Mouse (Mus musculus): ENCODE results near the gene 1700018F24Rik.
"Not testable (repeated sequence)": the region's sequence is repeated elsewhere in the genome, so short reads cannot be mapped to it uniquely, and the experiment has no call there.

1700018F24Rik gene

GRCm38 (mm10) chr5:145083201-145083600, 40.4 kb downstream of the 1700018F24Rik start:
- not testable (repeated sequence) for DNase-seq (ENCODE audit: low read depth)

- peak; percentile 97 for DNase-seq (ENCODE audit: low read depth)
Measured at GRCm38 (mm10) chr5:145083632-145084451, 41.1 kb downstream of the 1700018F24Rik start, which contains the start of the genes Arpc1a and Kpna7. Gene Arpc1a, plus strand, starts transcription at chr5:145083830. Gene Kpna7, minus strand, starts transcription at chr5:145084030.

GRCm38 (mm10) chr5:145084822-145085221, 42.0 kb downstream of the 1700018F24Rik start:
- DNase-seq (ENCODE audit: low read depth) = peak; percentile 16

GRCm38 (mm10) chr5:145088186-145088585, 45.4 kb downstream of the 1700018F24Rik start:
- peak; percentile 32 for DNase-seq (ENCODE audit: low read depth)

GRCm38 (mm10) chr5:145089878-145090277, 47.1 kb downstream of the 1700018F24Rik start:
- DNase-seq (ENCODE audit: low read depth) = no peak
